Comparison of ENCODE assay signal across 11 mouse cellular contexts in the genomic region with DNA sequence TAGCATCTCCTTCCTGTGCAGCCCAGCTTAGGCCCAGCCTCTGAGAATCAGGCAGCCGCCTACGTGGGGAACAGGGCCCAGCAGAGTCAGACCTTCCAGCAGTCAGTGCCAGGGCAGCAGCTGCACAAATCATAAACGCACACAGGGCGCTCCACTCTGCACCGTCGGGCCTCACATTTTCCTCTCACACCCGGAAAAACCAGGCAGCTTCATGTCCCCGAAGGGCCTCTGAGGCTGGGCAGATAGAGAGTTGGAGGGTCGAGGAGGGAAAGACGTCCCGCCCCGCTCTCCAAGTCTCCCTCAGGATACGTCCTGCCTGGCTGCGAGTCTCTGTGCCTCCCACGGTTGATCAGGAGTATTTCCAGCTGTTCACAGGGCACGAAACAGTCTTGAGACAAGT. TPM values are rescaled to one million over a fixed set of nuclear protein-coding genes. Genes with fewer than 3 reads are reported as not detected.
DNase-seq lines count a peak whose midpoint lies in the region; ATAC-seq and TF ChIP-seq lines count a peak whose summit lies in the region.
"Had no signal": no experiment of that assay in that cellular context is flagged by ENCODE, and none has a peak within 500 bp of the region (broad histone marks: within the 10 kb centered on the region; RNA-seq: fewer than 3 reads in every experiment).

No protein-coding gene starts in this region.

- no peaks in the 10 kb centered on the region for H3K27me3 ChIP-seq in intestine, embryonic 15.5 days (replicated peaks)
- H3K27me3 ChIP-seq: midbrain, embryonic 12.5 days had no signal

- no peak overlapping the region for H3K4me3 ChIP-seq in intestine, embryonic 15.5 days (replicated peaks)
- H3K4me3 ChIP-seq in left cerebral cortex, adult 2 months: no peak overlapping the region
- H3K4me3 ChIP-seq: midbrain, embryonic 12.5 days had no signal

- H3K4me2 ChIP-seq in intestine, embryonic 15.5 days (replicated peaks): peak overlapping the region; percentile 14; the same call in 1 of the 2 replicates
- H3K4me2 ChIP-seq: midbrain, embryonic 12.5 days had no signal

- 51% methylated on average over 16 of the region's 16 CpGs for WGBS in intestine, embryonic 15.5 days

- DNase-seq in ovary, postnatal 10 days (ENCODE audit: low spot score): peak; percentile 27
- DNase-seq in ovary, adult 18-20 months (ENCODE audit: low spot score): no peak
- DNase-seq in heart, adult 18-20 months: peak; percentile 68 to 76
- DNase-seq in urinary bladder, postnatal 36 days (ENCODE audit: low spot score in 2 of 2): peak; percentile 45 to 54
- no peak for DNase-seq in left cerebral cortex, adult 2 months (ENCODE audit: extremely low spot score in 1 of 2, low spot score in 2 of 2)
- no peak for DNase-seq in frontal cortex, postnatal 14 days (ENCODE audit: low spot score in 2 of 2)
- DNase-seq: thymus, adult 2 months had no signal

- no peak for TF ChIP-seq CTCF in left cerebral cortex, adult 2 months (IDR thresholded peaks at IDR 0.05)

- peak overlapping the region; percentile 23; the same call in 1 of the 2 replicates for H3K9ac ChIP-seq in intestine, embryonic 15.5 days
- H3K9ac ChIP-seq: midbrain, embryonic 12.5 days had no signal

- ATAC-seq in intestine, embryonic 15.5 days: peak; percentile 54

- peaks cover 30% of the 10 kb centered on the region for H3K4me1 ChIP-seq in intestine, embryonic 15.5 days (replicated peaks)
- H3K4me1 ChIP-seq: midbrain, embryonic 12.5 days had no signal

- H3K27ac ChIP-seq in intestine, embryonic 15.5 days: peak overlapping the region; percentile 82
- H3K27ac ChIP-seq in left cerebral cortex, adult 2 months: no peak overlapping the region
- H3K27ac ChIP-seq: midbrain, embryonic 12.5 days had no signal

- intact Hi-C loops in left cerebral cortex, adult 2 months (cut with DNase I): no loop called here

- no peaks in the 10 kb centered on the region for H3K36me3 ChIP-seq in intestine, embryonic 15.5 days
- H3K36me3 ChIP-seq: midbrain, embryonic 12.5 days had no signal

- no peaks in the 10 kb centered on the region for H3K9me3 ChIP-seq in intestine, embryonic 15.5 days
- H3K9me3 ChIP-seq: midbrain, embryonic 12.5 days had no signal

RNA-seq across cellular contexts. Expression of a gene that starts 35.6 kb away (rescaled TPM):
- 1 to 10 TPM; 5.8 to 8.0 TPM for total RNA-seq in heart, adult 18-20 months (2021)
- polyA plus RNA-seq in intestine, embryonic 15.5 days (2015; fragmentation: Nextera tagmentation; extraction: Ambion mirVana): 43.4 and 44.6 TPM in 2 replicates
- 10 to 100 TPM; 27.0 TPM for total RNA-seq in left cerebral cortex, adult 2 months (2021)

RNA-seq across cellular contexts. Expression of a gene that starts 35.7 kb away (rescaled TPM):
- total RNA-seq in heart, adult 18-20 months (2021): 10 to 100 TPM; 42.1 to 51.7 TPM
- polyA plus RNA-seq in intestine, embryonic 15.5 days (2015; fragmentation: Nextera tagmentation; extraction: Ambion mirVana): 29.5 and 31.5 TPM in 2 replicates
- total RNA-seq in left cerebral cortex, adult 2 months (2021): 10 to 100 TPM; 37.6 to 37.9 TPM

RNA-seq across cellular contexts. Expression of a gene that starts 39.6 kb away (rescaled TPM):
- 10 to 100 TPM; 11.4 to 13.3 TPM for total RNA-seq in heart, adult 18-20 months (2021)
- polyA plus RNA-seq in intestine, embryonic 15.5 days (2015; fragmentation: Nextera tagmentation; extraction: Ambion mirVana): 10.8 and 12.2 TPM in 2 replicates
- total RNA-seq in left cerebral cortex, adult 2 months (2021): 1 to 10 TPM; 6.8 to 7.7 TPM

RNA-seq across cellular contexts. Expression of a gene that starts 51.0 kb away (rescaled TPM):
- 1 to 10 TPM; 2.2 to 4.4 TPM for total RNA-seq in heart, adult 18-20 months (2021)
- polyA plus RNA-seq in intestine, embryonic 15.5 days (2015; fragmentation: Nextera tagmentation; extraction: Ambion mirVana): 0.57 and 0.86 TPM in 2 replicates
- total RNA-seq in left cerebral cortex, adult 2 months (2021): 1 to 10 TPM; 1.0 to 1.6 TPM
- total RNA-seq: layer of hippocampus, postnatal 25 days had no signal
- polyA plus RNA-seq: brain, embryonic 14.5 days; midbrain, embryonic 12.5 days had no signal

RNA-seq across cellular contexts. Expression of a gene that starts 56.3 kb away (rescaled TPM):
- total RNA-seq in heart, adult 18-20 months (2021): 1 to 10 TPM; 2.5 to 2.8 TPM
- polyA plus RNA-seq in intestine, embryonic 15.5 days (2015; fragmentation: Nextera tagmentation; extraction: Ambion mirVana): 40.3 and 41.8 TPM in 2 replicates
- total RNA-seq in left cerebral cortex, adult 2 months (2021): 1 to 10 TPM; 2.5 to 5.0 TPM

Comparison
In these comparisons a context has a peak if more than half of its experiments do, and no peak if none do; other contexts are left out.
1. DNase-seq: peak in ovary, postnatal 10 days (single experiment), heart, adult 18-20 months (2 of 2) and urinary bladder, postnatal 36 days (2 of 2); none in ovary, adult 18-20 months (single experiment), left cerebral cortex, adult 2 months (0 of 2) and frontal cortex, postnatal 14 days (0 of 2).